Mouse (Mus musculus): ENCODE data around the gene Ctnnb1. TPM values are rescaled to one million over a fixed set of nuclear protein-coding genes. Genes with fewer than 3 reads are reported as not detected.

Gene Ctnnb1
- polyA plus RNA-seq, 1 experiment, result 150 TPM

DNA sequence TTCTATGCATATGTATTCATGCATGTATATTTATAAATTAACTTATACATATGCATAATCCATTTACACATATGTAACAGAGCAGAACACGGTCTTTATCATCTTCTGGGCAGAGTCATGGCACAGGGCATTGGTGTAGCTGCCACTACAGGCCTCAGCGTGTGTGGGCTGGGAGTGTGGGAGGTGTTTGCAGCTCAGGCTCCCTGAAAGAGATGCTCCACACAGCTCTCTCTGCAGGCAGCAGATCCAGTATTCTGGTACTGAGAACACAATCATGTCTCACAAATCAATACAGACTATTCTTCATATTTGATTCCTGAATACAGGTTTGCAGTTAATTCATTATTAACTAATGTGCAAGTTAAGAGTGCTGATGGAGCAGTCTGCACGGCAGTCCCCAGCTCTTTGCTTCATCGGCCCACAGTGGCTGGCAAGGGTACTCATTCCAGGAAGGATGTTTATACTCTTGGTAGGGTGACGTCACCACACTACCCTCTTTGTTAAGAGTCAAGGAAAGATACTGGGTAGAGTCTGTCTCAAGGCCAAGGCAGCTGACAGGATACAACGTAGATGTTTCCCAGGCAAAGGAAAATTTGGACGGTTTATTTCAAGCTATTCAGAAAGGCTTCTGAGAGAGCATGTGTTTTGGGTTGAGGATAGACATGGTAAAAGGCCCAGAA is 71.8 kb downstream of the Ctnnb1 start:
- 72% methylated on average over 7 of the region's 7 CpGs for WGBS
- Histone ChIP-seq H3K27ac (ENCODE audit: control insufficient read depth, insufficient read depth, low read depth, low read length, poor library complexity) (no peak overlapping the region), H3K4me3 (replicated peaks; ENCODE audit: control insufficient read depth, low read depth, low read length) (no peak overlapping the region), H3K4me1 (ENCODE audit: control insufficient read depth, insufficient read depth, low read length) (no peaks in the 10 kb centered on the region)
- no peak for TF ChIP-seq POLR2A (IDR thresholded peaks at IDR 0.05; ENCODE audit: borderline replicate concordance, control insufficient read depth, low read depth, low read length)
- no peak for TF ChIP-seq CTCF (IDR thresholded peaks at IDR 0.05; ENCODE audit: control insufficient read depth, insufficient read depth, low read length)

- no peak overlapping the region for H3K27ac ChIP-seq (ENCODE audit: control insufficient read depth, insufficient read depth, low read depth, low read length, poor library complexity)
- no peaks in the 10 kb centered on the region for H3K4me1 ChIP-seq (ENCODE audit: control insufficient read depth, insufficient read depth, low read length)
- WGBS, result 76% methylated on average over 15 of the region's 15 CpGs
- TF ChIP-seq CTCF (IDR thresholded peaks at IDR 0.05; ENCODE audit: control insufficient read depth, insufficient read depth, low read length), result no peak
- TF ChIP-seq POLR2A (IDR thresholded peaks at IDR 0.05; ENCODE audit: borderline replicate concordance, control insufficient read depth, low read depth, low read length), result no peak
- no peak overlapping the region for H3K4me3 ChIP-seq (replicated peaks; ENCODE audit: control insufficient read depth, low read depth, low read length)
Observed at GRCm38 (mm10) chr9:121001681-121002540, 72.9 kb downstream of the Ctnnb1 start.

DNA sequence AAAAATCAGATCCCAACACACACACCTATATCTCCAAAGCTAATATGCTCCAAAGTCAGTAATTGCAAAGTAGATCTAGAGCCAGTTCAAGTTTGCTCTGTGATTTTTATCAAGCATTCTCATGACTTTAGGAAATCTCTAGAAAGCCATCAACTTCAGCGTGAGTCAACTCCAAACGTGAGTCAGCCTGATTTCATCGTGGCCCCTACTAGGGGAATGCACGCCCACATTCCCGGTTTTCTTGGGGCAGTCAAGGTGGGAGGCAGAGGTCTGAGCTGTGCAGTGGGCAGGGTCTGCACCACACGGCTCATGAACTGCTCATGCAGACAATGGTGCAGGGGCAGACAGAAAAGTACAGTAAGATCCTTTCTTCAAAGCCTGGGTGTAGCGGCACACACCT is 76.9 kb downstream of the Ctnnb1 start:
- no peak for TF ChIP-seq CTCF (IDR thresholded peaks at IDR 0.05; ENCODE audit: control insufficient read depth, insufficient read depth, low read length)
- TF ChIP-seq POLR2A (IDR thresholded peaks at IDR 0.05; ENCODE audit: borderline replicate concordance, control insufficient read depth, low read depth, low read length), result no peak
- WGBS, result 70% methylated on average over 7 of the region's 7 CpGs
- H3K4me3 ChIP-seq (replicated peaks; ENCODE audit: control insufficient read depth, low read depth, low read length), result no peak overlapping the region
- H3K27ac ChIP-seq (ENCODE audit: control insufficient read depth, insufficient read depth, low read depth, low read length, poor library complexity), result no peak overlapping the region
- H3K4me1 ChIP-seq (ENCODE audit: control insufficient read depth, insufficient read depth, low read length), result no peaks in the 10 kb centered on the region
